Mouse (Mus musculus): ENCODE measurements at regions not wholly inside any gene's neighbourhood (a gene's known extent, or its start where the extent isn't known, plus 50 kb on each side); places are given as distances from the start of the nearest gene placed in this dataset.
A peak's percentile ranks its signal among the peaks of the same experiment; 100 is the strongest.

DNA sequence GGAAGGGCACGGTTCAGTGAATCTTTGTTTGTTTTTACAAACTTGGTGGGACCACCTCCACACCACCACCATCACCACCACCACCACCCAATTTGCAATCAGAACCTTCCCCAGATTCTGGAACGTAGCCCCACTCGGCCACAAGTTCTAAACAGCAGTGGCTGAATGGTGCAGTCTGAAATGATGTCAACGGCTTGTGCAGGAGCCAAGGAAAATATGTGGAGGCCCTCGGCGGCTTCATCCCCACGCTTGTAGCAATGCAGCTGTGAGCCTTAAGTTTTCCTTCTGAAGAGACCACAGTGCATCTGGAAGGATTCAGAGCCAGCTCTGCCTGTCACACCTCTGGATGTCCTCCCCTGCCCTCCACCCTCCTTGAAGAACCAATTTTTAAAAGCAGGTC, 493.4 kb downstream of the Ccdc171 start:
- no peaks in the 10 kb centered on the region for H3K9me3 ChIP-seq (replicated peaks)
- no peak overlapping the region for H3K27ac ChIP-seq (replicated peaks)
- no peak for ATAC-seq (ENCODE audit: low FRiP score)
- no peaks in the 10 kb centered on the region for H3K27me3 ChIP-seq (replicated peaks)
- H3K4me2 ChIP-seq = no peak overlapping the region
- H3K4me1 ChIP-seq = peaks cover 5% of the 10 kb centered on the region; the same call in 1 of the 2 replicates
- H3K36me3 ChIP-seq = no peaks in the 10 kb centered on the region
- H3K9ac ChIP-seq (replicated peaks) = no peak overlapping the region
- WGBS = 83% methylated on average over 7 of the region's 7 CpGs
- H3K4me3 ChIP-seq (replicated peaks) = no peak overlapping the region

DNA sequence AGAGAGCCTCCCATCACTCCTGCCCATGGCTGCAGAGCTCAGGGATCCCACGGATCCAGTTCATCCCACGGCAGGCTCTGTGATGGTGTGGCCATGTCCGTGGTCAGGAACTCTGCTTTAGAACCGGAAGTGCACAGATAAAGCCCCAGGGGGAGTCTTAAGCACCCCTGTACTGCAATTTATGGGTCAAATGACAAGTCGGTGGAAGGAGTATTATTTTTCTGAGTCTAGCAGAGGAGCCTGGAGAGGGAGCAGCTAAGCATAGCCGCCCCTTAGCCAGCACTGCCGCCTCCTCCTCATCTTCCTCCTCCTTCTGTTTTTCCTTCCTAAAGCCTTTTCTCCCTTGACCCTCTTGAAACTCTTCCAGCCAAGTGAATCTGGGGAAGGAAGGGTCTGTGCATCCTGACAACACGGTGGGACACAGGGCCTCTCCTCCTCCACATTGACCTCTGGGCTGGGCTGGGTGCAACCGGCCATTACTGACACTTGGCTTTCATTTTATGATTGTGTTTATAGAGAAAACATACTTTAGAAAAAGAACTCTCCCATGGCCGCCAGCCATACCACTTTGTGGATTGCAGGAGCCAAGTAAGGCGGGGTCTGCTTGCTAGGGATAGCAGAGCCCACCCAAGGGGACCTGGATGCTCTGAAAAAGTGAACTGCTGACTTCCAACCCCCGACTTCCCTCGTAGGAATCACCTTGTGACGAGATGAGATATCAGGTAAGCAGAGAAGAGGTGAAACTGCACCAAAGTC, 494.3 kb downstream of the Ccdc171 start:
- Histone ChIP-seq H3K9me3 (replicated peaks) (no peaks in the 10 kb centered on the region), H3K27me3 (replicated peaks) (no peaks in the 10 kb centered on the region), H3K27ac (replicated peaks) (no peak overlapping the region), H3K4me3 (replicated peaks) (no peak overlapping the region), H3K4me1 (peaks cover 5% of the 10 kb centered on the region; the same call in 1 of the 2 replicates), H3K4me2 (no peak overlapping the region), H3K9ac (replicated peaks) (no peak overlapping the region), H3K36me3 (no peaks in the 10 kb centered on the region)
- WGBS = 88% methylated on average over 14 of the region's 14 CpGs
- ATAC-seq (ENCODE audit: low FRiP score) = no peak

DNA sequence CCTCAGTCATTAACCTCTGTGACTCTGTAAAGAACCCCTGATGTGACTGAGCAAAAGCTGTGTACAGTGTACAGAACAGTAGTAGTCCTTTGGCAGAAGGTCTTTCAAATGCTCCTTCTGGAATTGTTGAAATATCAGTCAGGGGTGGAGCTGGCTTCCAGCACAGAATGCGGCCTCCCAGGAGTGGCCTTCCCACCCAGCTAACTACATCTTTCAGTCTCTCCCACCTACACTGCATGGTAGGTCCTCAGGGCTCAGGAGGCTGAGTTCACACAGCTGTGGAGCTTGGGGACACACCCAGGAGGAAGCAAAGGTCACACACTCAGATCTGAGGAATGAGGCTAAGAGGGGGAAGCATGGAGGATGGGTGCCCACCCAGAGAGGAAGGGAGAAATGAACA, 495.3 kb downstream of the Ccdc171 start:
- Histone ChIP-seq H3K4me2 (no peak overlapping the region), H3K9ac (replicated peaks) (no peak overlapping the region), H3K9me3 (replicated peaks) (no peaks in the 10 kb centered on the region), H3K27me3 (replicated peaks) (no peaks in the 10 kb centered on the region), H3K27ac (replicated peaks) (no peak overlapping the region), H3K4me1 (peaks cover 5% of the 10 kb centered on the region; the same call in 1 of the 2 replicates), H3K36me3 (no peaks in the 10 kb centered on the region), H3K4me3 (replicated peaks) (no peak overlapping the region)
- WGBS = 72% methylated on average over 1 of the region's 1 CpGs
- ATAC-seq (ENCODE audit: low FRiP score) = no peak

DNA sequence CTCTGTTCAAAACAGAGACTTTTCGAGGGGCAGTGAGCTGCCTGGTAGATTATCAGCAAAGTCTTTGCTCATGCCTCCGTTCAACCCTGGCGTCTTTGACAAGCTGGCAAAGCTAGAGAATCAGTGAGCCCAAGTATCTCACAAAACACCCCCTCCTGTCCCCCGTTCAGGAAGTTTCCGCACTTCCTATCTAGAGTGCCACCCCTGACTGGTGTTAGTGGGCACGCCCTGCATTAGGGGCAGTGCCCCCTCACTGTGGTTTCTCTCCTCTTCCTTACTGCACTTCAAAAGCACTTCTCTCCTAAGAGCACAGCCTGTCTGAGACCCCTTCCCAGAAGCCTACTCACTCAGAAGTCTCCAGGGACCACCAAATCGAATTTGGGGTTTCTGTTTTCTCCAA, 497.0 kb downstream of the Ccdc171 start:
- Histone ChIP-seq H3K4me2 (no peak overlapping the region), H3K36me3 (no peaks in the 10 kb centered on the region), H3K4me1 (no peaks in the 10 kb centered on the region; the same call in 1 of the 2 replicates), H3K9ac (replicated peaks) (no peak overlapping the region), H3K27ac (replicated peaks) (no peak overlapping the region), H3K9me3 (replicated peaks) (no peaks in the 10 kb centered on the region), H3K4me3 (replicated peaks) (no peak overlapping the region), H3K27me3 (replicated peaks) (no peaks in the 10 kb centered on the region)
- ATAC-seq (ENCODE audit: low FRiP score) = no peak
- 91% methylated on average over 7 of the region's 7 CpGs for WGBS

DNA sequence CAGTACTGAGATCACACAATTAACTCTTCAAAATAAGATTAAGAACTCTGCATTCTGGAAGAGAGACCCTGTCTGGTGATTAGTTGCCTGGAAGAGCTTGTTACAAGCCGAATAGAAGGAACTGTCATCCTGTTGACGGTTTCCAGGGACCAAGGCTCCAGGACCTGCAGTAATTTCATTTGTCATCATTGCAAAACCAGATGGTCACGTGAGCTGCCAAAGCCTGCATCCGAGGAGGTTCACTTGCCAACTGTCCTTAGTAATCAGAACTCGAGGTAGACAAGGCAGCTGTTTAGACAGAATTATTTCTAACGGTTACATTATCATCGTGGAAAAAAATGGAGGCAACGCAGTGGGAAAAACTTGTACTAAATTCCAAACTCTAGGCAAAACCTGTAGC, 500.8 kb downstream of the Ccdc171 start:
- no peak overlapping the region for H3K4me3 ChIP-seq (replicated peaks)
- WGBS = 76% methylated on average over 8 of the region's 8 CpGs

DNA sequence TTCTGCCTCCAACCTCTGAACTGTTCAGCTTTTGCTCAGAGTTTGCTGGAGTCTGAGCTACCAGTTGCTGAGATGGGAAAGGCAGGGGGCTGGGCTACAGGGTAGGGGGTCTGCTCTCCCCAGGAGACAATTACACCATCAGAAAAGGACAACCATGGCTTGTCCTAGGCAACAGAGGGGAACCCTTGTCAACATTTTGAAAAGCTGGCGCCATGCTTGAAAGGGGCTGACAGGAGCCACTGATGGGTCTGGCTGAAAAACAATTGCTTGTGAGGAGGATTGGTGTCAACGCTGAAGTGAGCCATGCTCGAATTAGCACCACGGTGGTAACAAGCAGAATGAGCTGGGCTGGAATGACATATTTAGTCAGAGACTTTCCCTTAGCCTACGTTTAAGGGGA, 502.8 kb downstream of the Ccdc171 start:
- Histone ChIP-seq H3K27ac (replicated peaks) (no peak overlapping the region), H3K9me3 (replicated peaks) (no peaks in the 10 kb centered on the region), H3K4me3 (replicated peaks) (no peak overlapping the region), H3K27me3 (replicated peaks) (no peaks in the 10 kb centered on the region), H3K36me3 (no peaks in the 10 kb centered on the region), H3K9ac (replicated peaks) (no peak overlapping the region), H3K4me1 (0 out of 2 replicates have a peak, but pooled peaks cover 2% of the 10 kb centered on the region), H3K4me2 (no peak overlapping the region)
- no peak for ATAC-seq (ENCODE audit: low FRiP score)
- WGBS = 15% methylated on average over 5 of the region's 5 CpGs

More for the DNA sequence above, 500.8 kb downstream of the Ccdc171 start:
- H3K9ac ChIP-seq (replicated peaks) = no peak overlapping the region
- H3K27me3 ChIP-seq (replicated peaks) = no peaks in the 10 kb centered on the region
- H3K4me2 ChIP-seq = no peak overlapping the region
- H3K27ac ChIP-seq (replicated peaks) = no peak overlapping the region
- no peaks in the 10 kb centered on the region for H3K4me1 ChIP-seq
- H3K36me3 ChIP-seq = no peaks in the 10 kb centered on the region
- no peaks in the 10 kb centered on the region for H3K9me3 ChIP-seq (replicated peaks)
- no peak for ATAC-seq (ENCODE audit: low FRiP score)

DNA sequence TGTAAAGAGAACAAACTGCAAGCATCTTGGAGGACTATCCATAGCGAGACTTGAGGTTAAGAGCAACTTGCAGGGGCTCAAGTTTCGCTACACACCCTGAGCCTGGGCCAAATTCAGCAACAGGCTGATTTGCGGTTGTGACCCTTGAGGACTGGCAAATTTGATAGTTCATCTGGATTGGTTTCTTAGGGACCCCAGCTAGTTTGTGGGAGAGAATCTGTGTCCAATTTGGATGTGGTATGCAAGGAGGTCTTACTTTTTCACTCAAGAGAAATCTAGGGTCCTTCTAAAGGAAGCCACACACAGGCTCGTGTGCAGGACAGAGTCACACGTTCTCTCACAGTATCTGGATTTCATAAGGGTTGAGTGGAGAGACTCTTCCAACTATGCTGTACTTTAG, 505.6 kb downstream of the Ccdc171 start:
- H3K4me3 ChIP-seq (replicated peaks) = no peak overlapping the region
- WGBS = 91% methylated on average over 5 of the region's 5 CpGs
- no peak overlapping the region for H3K4me2 ChIP-seq
- H3K4me1 ChIP-seq = 0 out of 2 replicates have a peak, but pooled peaks cover 2% of the 10 kb centered on the region
- no peaks in the 10 kb centered on the region for H3K27me3 ChIP-seq (replicated peaks)
- H3K9me3 ChIP-seq (replicated peaks) = no peaks in the 10 kb centered on the region
- no peaks in the 10 kb centered on the region for H3K36me3 ChIP-seq
- ATAC-seq (ENCODE audit: low FRiP score) = no peak
- no peak overlapping the region for H3K27ac ChIP-seq (replicated peaks)
- no peak overlapping the region for H3K9ac ChIP-seq (replicated peaks)

DNA sequence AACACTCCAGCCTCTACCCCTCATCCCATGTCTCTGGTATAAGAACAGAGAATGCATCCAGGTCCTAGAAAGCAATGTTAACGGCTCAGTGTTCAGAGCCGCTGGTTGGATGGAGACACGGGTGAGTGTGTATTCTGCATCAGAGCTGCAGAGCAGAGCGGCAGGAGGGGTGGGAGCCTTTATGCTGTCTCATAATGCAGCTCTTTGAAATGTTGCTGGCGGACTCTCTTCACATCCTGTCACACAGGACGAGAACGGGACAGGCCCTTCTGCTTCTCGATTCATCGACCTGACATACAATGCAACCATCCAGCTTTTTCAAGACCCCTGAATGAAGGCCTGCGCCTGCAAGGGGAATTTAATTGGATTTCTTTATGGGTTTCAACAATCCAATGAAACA, 507.2 kb downstream of the Ccdc171 start:
- ATAC-seq (ENCODE audit: low FRiP score) = peak; percentile 61; the same call in 1 of the 2 replicates
- Histone ChIP-seq H3K27ac (replicated peaks) (no peak overlapping the region), H3K9me3 (replicated peaks) (no peaks in the 10 kb centered on the region), H3K27me3 (replicated peaks) (no peaks in the 10 kb centered on the region), H3K9ac (replicated peaks) (no peak overlapping the region), H3K36me3 (no peaks in the 10 kb centered on the region), H3K4me3 (replicated peaks) (no peak overlapping the region), H3K4me1 (0 out of 2 replicates have a peak, but pooled peaks cover 2% of the 10 kb centered on the region), H3K4me2 (no peak overlapping the region)
- WGBS = 33% methylated on average over 10 of the region's 10 CpGs

DNA sequence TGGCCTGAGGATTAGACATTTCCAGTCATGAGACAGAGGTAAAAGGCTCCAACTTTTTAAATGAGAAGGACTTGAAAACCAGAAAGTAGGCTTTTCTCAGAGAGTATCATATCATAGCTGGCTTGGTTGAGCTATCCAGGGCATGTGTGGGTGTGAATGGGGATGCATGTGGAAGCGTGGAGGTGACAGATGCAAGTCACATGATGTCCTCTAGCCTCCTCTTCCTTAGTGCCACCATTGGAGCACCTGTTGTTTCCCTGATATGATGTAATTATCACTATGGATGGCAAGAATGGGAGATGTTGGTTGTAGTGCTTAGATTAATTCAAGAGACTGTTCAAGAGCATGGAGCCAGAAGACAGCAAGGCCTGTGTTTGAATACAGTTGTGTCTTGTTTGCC, 510.0 kb downstream of the Ccdc171 start:
- 93% methylated on average over 1 of the region's 1 CpGs for WGBS
- no peak for ATAC-seq (ENCODE audit: low FRiP score)
- H3K27me3 ChIP-seq (replicated peaks) = no peaks in the 10 kb centered on the region
- H3K4me3 ChIP-seq (replicated peaks) = no peak overlapping the region
- H3K36me3 ChIP-seq = no peaks in the 10 kb centered on the region
- H3K27ac ChIP-seq (replicated peaks) = no peak overlapping the region
- 0 out of 2 replicates have a peak, but pooled peaks cover 2% of the 10 kb centered on the region for H3K4me1 ChIP-seq
- no peaks in the 10 kb centered on the region for H3K9me3 ChIP-seq (replicated peaks)
- H3K4me2 ChIP-seq = no peak overlapping the region
- no peak overlapping the region for H3K9ac ChIP-seq (replicated peaks)

DNA sequence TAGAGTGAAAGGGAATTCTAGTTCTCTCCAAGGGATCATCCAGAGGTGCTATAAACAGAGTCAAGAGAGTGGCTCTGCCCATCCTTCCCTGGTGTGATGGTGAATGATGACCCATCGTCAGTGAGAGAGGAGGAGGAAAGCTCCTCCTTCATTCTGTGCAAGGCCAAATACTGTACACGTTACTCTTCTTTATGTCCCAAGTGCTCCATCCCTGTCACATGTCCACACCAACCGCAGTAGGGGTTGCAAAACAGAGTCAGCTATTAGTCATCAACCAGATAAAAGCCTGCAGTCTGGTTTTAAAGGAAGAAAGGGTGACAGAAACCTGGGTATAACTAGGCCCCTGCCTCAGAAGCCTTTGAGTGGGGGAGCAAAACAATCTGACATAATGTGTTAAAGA, 512.2 kb downstream of the Ccdc171 start:
- H3K9ac ChIP-seq (replicated peaks) = no peak overlapping the region
- no peak overlapping the region for H3K4me2 ChIP-seq
- no peak overlapping the region for H3K27ac ChIP-seq (replicated peaks)
- no peak overlapping the region for H3K4me3 ChIP-seq (replicated peaks)
- ATAC-seq (ENCODE audit: low FRiP score) = no peak
- H3K27me3 ChIP-seq (replicated peaks) = no peaks in the 10 kb centered on the region
- WGBS = 57% methylated on average over 3 of the region's 3 CpGs
- no peaks in the 10 kb centered on the region for H3K36me3 ChIP-seq
- H3K9me3 ChIP-seq (replicated peaks) = no peaks in the 10 kb centered on the region
- no peaks in the 10 kb centered on the region for H3K4me1 ChIP-seq

DNA sequence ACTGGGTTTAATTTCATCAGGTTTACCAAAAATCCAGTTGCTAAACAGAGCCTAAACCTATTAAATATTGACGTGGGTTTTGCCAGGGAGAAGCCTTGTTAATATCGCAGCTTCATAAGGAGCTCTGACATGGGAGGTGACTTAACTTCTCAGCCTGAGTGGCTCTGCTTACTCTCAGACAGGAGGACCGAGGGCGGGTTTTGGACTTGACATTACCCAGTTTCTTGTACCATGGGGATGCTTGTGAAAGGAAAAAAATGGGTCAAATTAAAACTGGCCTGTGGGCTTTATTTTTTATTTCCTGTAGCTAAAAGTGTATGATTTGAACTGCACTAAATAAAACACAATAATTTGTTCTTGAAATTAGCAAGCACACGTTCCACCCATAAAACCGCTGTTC, 524.9 kb downstream of the Ccdc171 start:
- no peak overlapping the region for H3K4me2 ChIP-seq
- H3K4me3 ChIP-seq (replicated peaks) = no peak overlapping the region
- H3K36me3 ChIP-seq = no peaks in the 10 kb centered on the region
- WGBS = 77% methylated on average over 6 of the region's 6 CpGs
- no peak for ATAC-seq (ENCODE audit: low FRiP score)
- H3K9ac ChIP-seq (replicated peaks) = no peak overlapping the region
- no peaks in the 10 kb centered on the region for H3K27me3 ChIP-seq (replicated peaks)
- no peak overlapping the region for H3K27ac ChIP-seq (replicated peaks)
- H3K4me1 ChIP-seq = no peaks in the 10 kb centered on the region
- no peaks in the 10 kb centered on the region for H3K9me3 ChIP-seq (replicated peaks)

DNA sequence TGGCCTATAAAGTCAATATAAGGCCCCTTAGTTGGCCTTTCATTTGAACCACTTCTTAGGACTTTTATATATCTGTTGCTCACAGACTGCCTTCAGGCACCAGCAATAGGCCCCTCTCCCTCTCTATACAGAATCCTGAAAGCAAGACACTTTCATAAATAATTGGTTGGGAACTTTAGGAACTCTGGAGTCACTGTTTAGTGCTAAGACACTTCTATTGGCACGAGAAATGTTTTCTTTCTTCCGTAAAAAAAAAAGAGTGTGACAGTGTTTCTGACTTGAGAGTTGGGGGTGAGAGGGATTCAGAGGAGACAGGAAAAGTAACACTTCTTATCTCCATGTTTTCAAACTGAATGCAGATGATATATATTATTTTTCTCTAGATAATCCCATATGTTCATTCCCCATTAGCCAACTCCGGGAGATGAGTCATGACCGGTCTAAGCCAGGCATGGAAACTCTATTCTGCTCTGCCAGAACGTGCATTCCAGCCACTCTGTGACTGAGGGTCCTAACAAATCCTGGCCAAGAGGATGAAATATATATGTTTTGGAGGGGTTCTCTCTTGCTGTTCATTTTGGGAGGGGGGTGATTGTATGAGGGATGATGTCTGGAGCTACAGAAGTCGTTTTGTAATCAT, 531.6 kb downstream of the Ccdc171 start:
- Histone ChIP-seq H3K4me1 (no peaks in the 10 kb centered on the region), H3K9me3 (replicated peaks) (no peaks in the 10 kb centered on the region), H3K36me3 (no peaks in the 10 kb centered on the region), H3K27me3 (replicated peaks) (0 out of 2 replicates have a peak, but pooled peaks cover 11% of the 10 kb centered on the region), H3K9ac (replicated peaks) (no peak overlapping the region), H3K27ac (replicated peaks) (no peak overlapping the region), H3K4me2 (no peak overlapping the region), H3K4me3 (replicated peaks) (no peak overlapping the region)
- 87% methylated on average over 6 of the region's 6 CpGs for WGBS
- no peak for ATAC-seq (ENCODE audit: low FRiP score)

Data from neural tube, embryonic 15.5 days (tissue).